Mouse (Mus musculus): ENCODE results near the gene Acoxl. TPM values are rescaled to one million over a fixed set of nuclear protein-coding genes. Genes with fewer than 3 reads are reported as not detected.

Gene Acoxl
- total RNA-seq, 2 experiments from 2014 or later, result 0.21 to 0.47 TPM

- DNase-seq (ENCODE audit: low spot score in 2 of 2), result no peak
These were observed 94.9 kb downstream of the Acoxl start for GRCm38 (mm10) chr2:127933531-127933931.

- no peak for DNase-seq (ENCODE audit: low spot score in 2 of 2)
These were observed 98.4 kb downstream of the Acoxl start for GRCm38 (mm10) chr2:127937079-127937478.

GRCm38 (mm10) chr2:127939206-127939605 is 100.5 kb downstream of the Acoxl start:
- no peak for DNase-seq (ENCODE audit: low spot score in 2 of 2)

- DNase-seq (ENCODE audit: low spot score in 2 of 2), result no peak
These were observed 121.9 kb downstream of the Acoxl start for GRCm38 (mm10) chr2:127960579-127960978.

- DNase-seq (ENCODE audit: low spot score in 2 of 2), result peak; percentile 28 to 69
These were observed 122.5 kb downstream of the Acoxl start for GRCm38 (mm10) chr2:127961154-127961553.

- DNase-seq (ENCODE audit: low spot score in 2 of 2), result peak in 1 of 2 experiments; percentile 24
These were observed 123.2 kb downstream of the Acoxl start for GRCm38 (mm10) chr2:127961802-127962433.

GRCm38 (mm10) chr2:127968944-127969343 is 130.3 kb downstream of the Acoxl start:
- DNase-seq (ENCODE audit: low spot score in 2 of 2), result no peak

- no peak for DNase-seq (ENCODE audit: low spot score in 2 of 2)
These were observed 137.6 kb downstream of the Acoxl start for GRCm38 (mm10) chr2:127976276-127976675.

- no peak for DNase-seq (ENCODE audit: low spot score in 2 of 2)
These were observed 140.0 kb downstream of the Acoxl start for GRCm38 (mm10) chr2:127978601-127979230.

GRCm38 (mm10) chr2:127982610-127983009 is 143.9 kb downstream of the Acoxl start:
- DNase-seq (ENCODE audit: low spot score in 2 of 2), result no peak

GRCm38 (mm10) chr2:127983301-127983700 is 144.6 kb downstream of the Acoxl start:
- no peak for DNase-seq (ENCODE audit: low spot score in 2 of 2)

GRCm38 (mm10) chr2:127983981-127984380 is 145.3 kb downstream of the Acoxl start:
- DNase-seq (ENCODE audit: low spot score in 2 of 2), result no peak

GRCm38 (mm10) chr2:127987706-127988105 is 149.0 kb downstream of the Acoxl start:
- no peak for DNase-seq (ENCODE audit: low spot score in 2 of 2)

- peak in 1 of 2 experiments; percentile 19 for DNase-seq (ENCODE audit: low spot score in 2 of 2)
These were observed 152.3 kb downstream of the Acoxl start for GRCm38 (mm10) chr2:127990856-127991479.

GRCm38 (mm10) chr2:127991656-127992055 is 153.0 kb downstream of the Acoxl start:
- no peak for DNase-seq (ENCODE audit: low spot score in 2 of 2)

- no peak for DNase-seq (ENCODE audit: low spot score in 2 of 2)
These were observed 170.2 kb downstream of the Acoxl start for GRCm38 (mm10) chr2:128008662-128009423.

- no peak for DNase-seq (ENCODE audit: low spot score in 2 of 2)
These were observed 175.9 kb downstream of the Acoxl start for GRCm38 (mm10) chr2:128014613-128015012.

GRCm38 (mm10) chr2:128015602-128016001 is 176.9 kb downstream of the Acoxl start:
- DNase-seq (ENCODE audit: low spot score in 2 of 2), result no peak

GRCm38 (mm10) chr2:128020039-128020907 is 181.6 kb downstream of the Acoxl start:
- DNase-seq (ENCODE audit: low spot score in 2 of 2), result no peak

GRCm38 (mm10) chr2:128020908-128021193 is 182.2 kb downstream of the Acoxl start:
- no peak for DNase-seq (ENCODE audit: low spot score in 2 of 2)

- no peak for DNase-seq (ENCODE audit: low spot score in 2 of 2)
These were observed 185.2 kb downstream of the Acoxl start for GRCm38 (mm10) chr2:128023855-128024254.

Measured in gastrocnemius, postnatal 4 days (tissue).